Mouse (Mus musculus): Measurements from ENCODE around the gene Rgcc. TPM values are rescaled to one million over a fixed set of nuclear protein-coding genes. Genes with fewer than 3 reads are reported as not detected.

Rgcc gene
- total and polyA plus RNA-seq, 3 experiments: 66.4 to 124 (median 116) TPM

DNA sequence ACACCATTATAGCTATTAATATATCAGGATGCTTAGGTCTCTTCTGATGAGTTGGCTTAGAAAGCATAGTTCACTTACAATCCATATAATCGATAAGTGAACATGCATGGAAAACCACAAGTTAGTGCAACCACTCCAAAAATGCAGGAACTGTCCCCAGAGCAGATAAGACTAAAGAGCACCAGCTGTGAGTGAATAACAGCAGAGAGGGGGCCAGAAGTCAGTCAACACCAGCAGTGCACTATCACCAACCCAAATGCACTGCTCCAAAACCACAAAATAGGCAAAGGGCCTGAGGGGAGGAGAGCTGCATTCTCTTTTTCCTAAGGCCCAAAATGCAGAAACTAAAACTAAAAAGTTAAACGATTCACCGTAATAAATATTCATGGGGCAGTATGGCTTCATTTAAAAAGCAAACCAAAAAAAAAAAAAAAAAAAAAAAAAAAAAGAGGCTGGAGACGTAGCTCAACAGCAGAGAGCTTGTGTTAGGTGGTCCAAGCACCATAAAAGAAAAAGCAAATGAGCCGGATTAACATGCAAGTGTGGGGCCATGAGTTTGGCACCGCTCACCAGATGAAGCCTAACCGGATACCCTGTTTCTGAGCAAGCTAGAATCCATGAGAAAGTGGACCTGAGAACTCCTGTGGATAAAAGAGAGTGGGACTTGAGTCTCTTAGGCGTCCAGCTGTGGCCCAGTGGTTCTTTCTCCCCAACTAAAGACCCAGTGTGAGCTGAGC is 12.2 kb upstream of the Rgcc start:
- DNase-seq: no peak
- H3K79me2 ChIP-seq (replicated peaks; ENCODE audit: control insufficient read depth, insufficient read depth, low read length): no peaks in the 10 kb centered on the region
- 72% methylated on average over 8 of the region's 8 CpGs for WGBS
- H3K27ac ChIP-seq: no peak overlapping the region
- no peaks in the 10 kb centered on the region for H3K27me3 ChIP-seq (ENCODE audit: control insufficient read depth, insufficient read depth, low read length)
- H3K36me3 ChIP-seq (ENCODE audit: control insufficient read depth, insufficient read depth, low read length): no peaks in the 10 kb centered on the region
- H3K4me3 ChIP-seq: no peak overlapping the region
- no peaks in the 10 kb centered on the region; the same call in 1 of the 2 replicates for H3K4me1 ChIP-seq (ENCODE audit: control insufficient read depth, insufficient read depth, low read length)
- intact Hi-C loops (cut with DNase I): no loop called here
- 0 out of 2 replicates have a peak, but pooled peaks have one; percentile 37 for TF ChIP-seq EP300 (IDR thresholded peaks at IDR 0.05; ENCODE audit: insufficient read depth, low read depth, low read length)
- no peak for TF ChIP-seq POLR2A (IDR thresholded peaks at IDR 0.05; ENCODE audit: insufficient read depth, low read depth, low read length)
- no peak overlapping the region for H3K9ac ChIP-seq (ENCODE audit: low read depth, low read length)

DNA sequence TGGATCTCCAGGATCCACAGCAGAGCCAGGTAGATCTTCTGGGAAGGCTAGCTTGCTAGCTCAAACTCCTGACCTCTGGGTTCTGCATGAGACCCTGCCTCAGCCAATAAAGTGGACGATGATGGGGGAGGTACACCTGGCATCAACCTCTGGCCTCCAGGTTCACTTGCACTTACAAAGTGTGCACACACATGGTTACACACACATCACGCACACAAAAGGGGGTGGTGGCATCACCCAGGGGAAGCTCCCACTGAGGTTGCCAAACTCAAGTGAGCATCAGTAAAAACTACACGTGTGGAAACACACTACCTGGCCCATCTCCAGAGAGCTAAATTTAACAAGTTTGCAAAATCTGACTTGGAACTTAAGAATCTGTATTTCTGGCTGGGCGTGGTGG is 11.3 kb upstream of the Rgcc start:
- no peak overlapping the region for H3K27ac ChIP-seq
- no peak for DNase-seq
- WGBS: 63% methylated on average over 4 of the region's 4 CpGs
- no peak overlapping the region for H3K9ac ChIP-seq (ENCODE audit: low read depth, low read length)
- no peaks in the 10 kb centered on the region for H3K36me3 ChIP-seq (ENCODE audit: control insufficient read depth, insufficient read depth, low read length)
- H3K79me2 ChIP-seq (replicated peaks; ENCODE audit: control insufficient read depth, insufficient read depth, low read length): no peaks in the 10 kb centered on the region
- H3K4me1 ChIP-seq (ENCODE audit: control insufficient read depth, insufficient read depth, low read length): no peaks in the 10 kb centered on the region; the same call in 1 of the 2 replicates
- intact Hi-C loops (cut with DNase I): no loop called here
- TF ChIP-seq EP300 (IDR thresholded peaks at IDR 0.05; ENCODE audit: insufficient read depth, low read depth, low read length): no peak
- TF ChIP-seq CTCF (IDR thresholded peaks at IDR 0.05): no peak
- no peak for TF ChIP-seq POLR2A (IDR thresholded peaks at IDR 0.05; ENCODE audit: insufficient read depth, low read depth, low read length)
- H3K27me3 ChIP-seq (ENCODE audit: control insufficient read depth, insufficient read depth, low read length): no peaks in the 10 kb centered on the region
- H3K4me3 ChIP-seq: no peak overlapping the region

DNA sequence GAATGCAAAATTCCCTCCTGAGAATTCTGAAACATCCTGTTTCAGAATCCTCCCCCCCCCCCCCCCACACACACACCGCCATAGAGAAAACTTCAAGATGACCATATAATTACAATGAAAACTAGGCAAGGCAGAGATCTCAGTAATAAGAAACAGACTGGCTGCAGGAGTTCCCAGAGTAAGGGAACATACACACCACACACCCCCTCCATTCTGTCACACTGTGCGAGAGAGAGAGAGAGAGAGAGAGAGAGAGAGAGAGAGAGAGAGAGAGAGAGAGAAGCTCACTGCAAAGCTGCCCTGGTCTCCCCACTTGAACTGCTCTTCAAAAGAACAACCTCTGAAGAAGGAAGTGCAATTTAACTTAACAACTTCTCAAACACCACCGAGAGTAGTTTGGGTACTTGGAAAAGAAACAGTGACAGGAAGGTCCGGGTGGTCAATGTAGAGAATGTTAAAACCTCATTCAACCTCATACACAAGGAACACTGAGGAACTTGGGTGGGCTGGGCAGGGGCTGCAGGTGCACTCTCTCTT is 10.5 kb upstream of the Rgcc start:
- Histone ChIP-seq H3K27me3 (ENCODE audit: control insufficient read depth, insufficient read depth, low read length) (no peaks in the 10 kb centered on the region), H3K4me1 (ENCODE audit: control insufficient read depth, insufficient read depth, low read length) (no peaks in the 10 kb centered on the region; the same call in 1 of the 2 replicates), H3K36me3 (ENCODE audit: control insufficient read depth, insufficient read depth, low read length) (no peaks in the 10 kb centered on the region), H3K4me3 (no peak overlapping the region), H3K9ac (ENCODE audit: low read depth, low read length) (no peak overlapping the region), H3K27ac (no peak overlapping the region), H3K79me2 (replicated peaks; ENCODE audit: control insufficient read depth, insufficient read depth, low read length) (no peaks in the 10 kb centered on the region)
- TF ChIP-seq CTCF (IDR thresholded peaks at IDR 0.05): no peak
- no peak for TF ChIP-seq POLR2A (IDR thresholded peaks at IDR 0.05; ENCODE audit: insufficient read depth, low read depth, low read length)
- TF ChIP-seq EP300 (IDR thresholded peaks at IDR 0.05; ENCODE audit: insufficient read depth, low read depth, low read length): no peak
- intact Hi-C loops (cut with DNase I): no loop called here
- no peak for DNase-seq
- 38% methylated on average over 4 of the region's 4 CpGs for WGBS

DNA sequence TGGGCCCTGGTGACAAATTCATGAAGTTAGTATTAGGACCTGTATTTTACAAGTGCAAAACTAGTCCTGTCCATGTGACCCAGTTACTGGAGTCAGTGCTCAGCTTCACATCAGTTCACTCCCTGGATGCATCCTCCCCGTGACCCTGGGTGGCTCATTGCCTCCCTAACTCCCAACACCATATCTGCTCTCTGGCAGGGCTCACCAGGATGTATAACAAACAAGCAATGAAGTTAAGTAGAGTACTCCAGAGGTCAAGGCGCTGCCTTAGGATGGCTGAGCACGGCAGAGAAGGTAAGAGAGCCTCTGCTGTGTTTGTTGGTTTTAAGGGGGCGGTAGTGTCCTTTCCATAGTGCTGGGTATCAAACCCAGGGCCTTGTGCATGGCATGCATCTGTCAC is 7.7 kb upstream of the Rgcc start:
- 80% methylated on average over 4 of the region's 4 CpGs for WGBS
- no peak for TF ChIP-seq CTCF (IDR thresholded peaks at IDR 0.05)
- H3K9ac ChIP-seq (ENCODE audit: low read depth, low read length): no peak overlapping the region
- no peaks in the 10 kb centered on the region for H3K36me3 ChIP-seq (ENCODE audit: control insufficient read depth, insufficient read depth, low read length)
- no peak overlapping the region for H3K27ac ChIP-seq
- H3K79me2 ChIP-seq (replicated peaks; ENCODE audit: control insufficient read depth, insufficient read depth, low read length): no peaks in the 10 kb centered on the region
- no peaks in the 10 kb centered on the region for H3K27me3 ChIP-seq (ENCODE audit: control insufficient read depth, insufficient read depth, low read length)
- H3K4me1 ChIP-seq (ENCODE audit: control insufficient read depth, insufficient read depth, low read length): no peaks in the 10 kb centered on the region
- intact Hi-C loops (cut with DNase I): no loop called here
- no peak for DNase-seq
- H3K4me3 ChIP-seq: no peak overlapping the region

DNA sequence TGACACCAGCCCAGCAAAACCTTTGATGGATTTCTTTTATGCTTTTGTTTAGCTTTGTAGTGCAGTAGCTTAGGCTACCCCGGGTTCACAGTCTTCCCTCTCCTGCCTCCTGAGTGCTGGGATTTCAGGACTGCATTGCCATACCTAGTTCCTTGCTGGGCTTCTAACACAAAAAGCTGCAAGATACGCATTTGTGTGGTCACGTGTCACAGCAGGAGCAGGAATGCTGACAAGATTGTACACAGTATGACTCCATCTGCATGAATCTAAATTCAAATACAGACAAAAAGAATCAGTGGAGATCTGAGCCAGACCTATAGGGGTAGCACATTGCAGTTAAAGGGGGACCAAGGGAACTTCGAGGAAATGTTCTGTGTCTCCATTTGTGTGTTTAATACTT is 6.9 kb upstream of the Rgcc start:
- Histone ChIP-seq H3K36me3 (ENCODE audit: control insufficient read depth, insufficient read depth, low read length) (no peaks in the 10 kb centered on the region), H3K79me2 (replicated peaks; ENCODE audit: control insufficient read depth, insufficient read depth, low read length) (no peaks in the 10 kb centered on the region), H3K4me1 (ENCODE audit: control insufficient read depth, insufficient read depth, low read length) (no peaks in the 10 kb centered on the region), H3K9ac (ENCODE audit: low read depth, low read length) (no peak overlapping the region), H3K27me3 (ENCODE audit: control insufficient read depth, insufficient read depth, low read length) (no peaks in the 10 kb centered on the region), H3K4me3 (no peak overlapping the region), H3K27ac (no peak overlapping the region)
- TF ChIP-seq CTCF (IDR thresholded peaks at IDR 0.05): no peak
- TF ChIP-seq POLR2A (IDR thresholded peaks at IDR 0.05; ENCODE audit: insufficient read depth, low read depth, low read length): no peak
- no peak for TF ChIP-seq EP300 (IDR thresholded peaks at IDR 0.05; ENCODE audit: insufficient read depth, low read depth, low read length)
- intact Hi-C loops (cut with DNase I): no loop called here
- no peak for DNase-seq
- 65% methylated on average over 4 of the region's 4 CpGs for WGBS

DNA sequence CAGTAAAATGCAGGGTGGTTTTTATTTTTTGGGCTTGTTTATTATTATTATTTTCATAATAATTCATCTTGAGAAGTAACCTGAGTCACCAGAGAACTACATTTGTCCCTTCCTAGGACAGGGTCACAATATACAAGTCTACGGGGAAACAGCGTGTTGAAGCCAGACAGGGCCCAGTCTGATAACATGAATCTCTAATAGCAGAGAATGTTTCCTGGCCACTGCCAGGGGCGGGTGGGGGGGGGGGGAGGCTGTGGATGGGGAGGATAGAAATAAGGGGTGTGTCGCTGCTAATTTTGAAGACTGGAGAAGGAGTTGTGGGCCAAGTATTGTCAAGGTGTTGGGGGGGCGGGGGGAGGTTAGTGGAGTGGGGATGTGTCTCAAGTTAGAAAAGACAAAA is 6.5 kb upstream of the Rgcc start:
- WGBS: 51% methylated on average over 5 of the region's 5 CpGs
- H3K27ac ChIP-seq: no peak overlapping the region
- H3K4me3 ChIP-seq: no peak overlapping the region
- no peaks in the 10 kb centered on the region for H3K36me3 ChIP-seq (ENCODE audit: control insufficient read depth, insufficient read depth, low read length)
- H3K79me2 ChIP-seq (replicated peaks; ENCODE audit: control insufficient read depth, insufficient read depth, low read length): no peaks in the 10 kb centered on the region
- no peaks in the 10 kb centered on the region for H3K4me1 ChIP-seq (ENCODE audit: control insufficient read depth, insufficient read depth, low read length)
- intact Hi-C loops (cut with DNase I): no loop called here
- no peak overlapping the region for H3K9ac ChIP-seq (ENCODE audit: low read depth, low read length)
- no peak for TF ChIP-seq CTCF (IDR thresholded peaks at IDR 0.05)
- no peak for TF ChIP-seq POLR2A (IDR thresholded peaks at IDR 0.05; ENCODE audit: insufficient read depth, low read depth, low read length)
- TF ChIP-seq EP300 (IDR thresholded peaks at IDR 0.05; ENCODE audit: insufficient read depth, low read depth, low read length): no peak
- DNase-seq: no peak
- no peaks in the 10 kb centered on the region for H3K27me3 ChIP-seq (ENCODE audit: control insufficient read depth, insufficient read depth, low read length)

All from heart, adult 2 months (tissue).